Mouse (Mus musculus) adrenal gland, postnatal 14 days (tissue): ENCODE measurements around the gene Sec16a. TPM values are rescaled to one million over a fixed set of nuclear protein-coding genes. Genes with fewer than 3 reads are reported as not detected.

Source experiments
- DNase-seq: peaks from one replicate; pipeline ENCODE4 v3.0.0; 2021; ENCODE audit warnings: mixed read lengths
- total RNA-seq: library from RNA; stranded (reverse); gene quantifications from 2 replicates; pipeline ENCODE4 v1.2.3, GENCODE M21; 2021

Gene Sec16a
- total RNA-seq, 1 experiment from 2014 or later = 54.6 TPM

- peak; percentile 67 for DNase-seq
Measured at GRCm38 (mm10) chr2:26474789-26475504, 29.9 kb upstream of the Sec16a start.

- no peak for DNase-seq
Measured at GRCm38 (mm10) chr2:26472312-26473090, 27.5 kb upstream of the Sec16a start.

- DNase-seq = no peak
Measured at GRCm38 (mm10) chr2:26471652-26472285, 26.8 kb upstream of the Sec16a start.

- DNase-seq = no peak
Measured at GRCm38 (mm10) chr2:26470967-26471366, 26.0 kb upstream of the Sec16a start.

GRCm38 (mm10) chr2:26468376-26468775, 23.4 kb upstream of the Sec16a start:
- no peak for DNase-seq

- DNase-seq = no peak
Measured at GRCm38 (mm10) chr2:26463412-26463811, 18.4 kb upstream of the Sec16a start.

GRCm38 (mm10) chr2:26462980-26463379, 18.0 kb upstream of the Sec16a start:
- DNase-seq = no peak

- no peak for DNase-seq
Measured at GRCm38 (mm10) chr2:26461667-26462066, 16.7 kb upstream of the Sec16a start.

- no peak for DNase-seq
Measured at GRCm38 (mm10) chr2:26460837-26461236, 15.8 kb upstream of the Sec16a start.

GRCm38 (mm10) chr2:26460097-26460646, 15.2 kb upstream of the Sec16a start:
- DNase-seq = no peak

GRCm38 (mm10) chr2:26459478-26459877, 14.5 kb upstream of the Sec16a start:
- no peak for DNase-seq

- DNase-seq = peak; percentile 50
Measured at GRCm38 (mm10) chr2:26458402-26459124, 13.5 kb upstream of the Sec16a start.

- peak; percentile 86 for DNase-seq
Measured at GRCm38 (mm10) chr2:26449121-26450060, 4.4 kb upstream of the Sec16a start.

- DNase-seq = no peak
Measured at GRCm38 (mm10) chr2:26447451-26447850, 2.4 kb upstream of the Sec16a start.

GRCm38 (mm10) chr2:26446671-26447070, 1.7 kb upstream of the Sec16a start:
- no peak for DNase-seq

- DNase-seq = peak; percentile 96
Measured at GRCm38 (mm10) chr2:26445666-26446445, 840 bp upstream of the Sec16a start.

- DNase-seq = peak; percentile 55
Measured at GRCm38 (mm10) chr2:26444368-26444767, 648 bp downstream of the Sec16a start.

GRCm38 (mm10) chr2:26443876-26444275, 1.1 kb downstream of the Sec16a start:
- DNase-seq = no peak

- no peak for DNase-seq
Measured at GRCm38 (mm10) chr2:26442843-26443242, 2.2 kb downstream of the Sec16a start.

GRCm38 (mm10) chr2:26441688-26442087, 3.3 kb downstream of the Sec16a start:
- DNase-seq = no peak
